14 mouse cellular contexts compared by ENCODE assay signal in the genomic region with DNA sequence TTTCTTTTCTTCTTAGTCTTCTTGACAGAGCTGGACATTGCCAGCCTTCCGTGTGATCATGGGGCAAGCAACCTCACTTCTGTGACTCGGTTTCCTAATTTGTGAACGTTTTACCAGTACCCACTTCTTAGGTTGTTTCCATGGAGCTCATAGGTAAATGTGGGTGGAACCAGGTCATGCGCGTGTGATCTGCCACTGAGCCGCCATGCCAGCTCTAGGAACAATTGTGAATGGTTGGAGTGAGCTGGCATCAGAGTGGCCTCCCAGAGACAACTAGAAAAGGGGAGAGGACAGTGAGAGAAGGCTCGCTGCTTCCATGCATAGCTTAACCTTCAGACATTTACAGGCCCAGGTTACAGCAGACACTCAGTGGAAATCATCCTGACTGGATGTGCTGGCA. TPM values are rescaled to one million over a fixed set of nuclear protein-coding genes. Genes with fewer than 3 reads are reported as not detected.
A peak's percentile ranks its signal among the peaks of the same experiment; 100 is the strongest.
DNase-seq lines count a peak whose midpoint lies in the region; ATAC-seq and TF ChIP-seq lines count a peak whose summit lies in the region.
"Had no signal": no experiment of that assay in that cellular context is flagged by ENCODE, and none has a peak within 500 bp of the region (broad histone marks: within the 10 kb centered on the region; RNA-seq: fewer than 3 reads in every experiment).

No protein-coding gene starts in this region.

- DNase-seq in forebrain, embryonic 10.5 days (ENCODE audit: extremely low spot score, low spot score): no peak
- DNase-seq in forebrain, postnatal 0 days: no peak
- DNase-seq in heart, postnatal 14 days: no peak
- DNase-seq in midbrain, embryonic 10.5 days (ENCODE audit: low spot score): no peak
- DNase-seq in midbrain, embryonic 14.5 days: no peak
- peak; percentile 60 for DNase-seq in retina, postnatal 1 day
- no peak for DNase-seq in kidney, adult 9 months
- DNase-seq: adrenal gland, postnatal 25 days; cerebellum, adult 11 months; gastrocnemius, postnatal 25 days; kidney, adult 8-10 months; lung, postnatal 36 days had no signal

- no peak overlapping the region for H3K4me3 ChIP-seq in forebrain, embryonic 10.5 days
- no peak overlapping the region for H3K4me3 ChIP-seq in forebrain, postnatal 0 days (ENCODE audit: low read depth, low read length)
- H3K4me3 ChIP-seq in heart, embryonic 16.5 days (ENCODE audit: low read length): no peak overlapping the region
- no peak overlapping the region for H3K4me3 ChIP-seq in midbrain, embryonic 10.5 days
- no peak overlapping the region for H3K4me3 ChIP-seq in midbrain, embryonic 14.5 days (replicated peaks; ENCODE audit: low read depth, low read length)
- H3K4me3 ChIP-seq: limb, embryonic 13.5 days had no signal

- ATAC-seq in forebrain, postnatal 0 days: no peak
- ATAC-seq in heart, embryonic 16.5 days (replicated peaks; ENCODE audit: extremely low read depth, insufficient read depth, low FRiP score): no peak
- ATAC-seq in midbrain, embryonic 14.5 days (ENCODE audit: low FRiP score, low TSS enrichment): no peak

- H3K4me1 ChIP-seq in forebrain, embryonic 10.5 days: peaks cover 11% of the 10 kb centered on the region
- H3K4me1 ChIP-seq in forebrain, postnatal 0 days (ENCODE audit: insufficient read depth): no peaks in the 10 kb centered on the region
- H3K4me1 ChIP-seq in heart, embryonic 16.5 days (ENCODE audit: control insufficient read depth, insufficient read depth, low read length): peaks cover 18% of the 10 kb centered on the region
- peaks cover 25% of the 10 kb centered on the region for H3K4me1 ChIP-seq in midbrain, embryonic 10.5 days
- no peaks in the 10 kb centered on the region for H3K4me1 ChIP-seq in midbrain, embryonic 14.5 days (ENCODE audit: control insufficient read depth, insufficient read depth, low read length)

- H3K9ac ChIP-seq in forebrain, postnatal 0 days: no peak overlapping the region
- H3K9ac ChIP-seq in heart, embryonic 16.5 days (ENCODE audit: low read length): peak overlapping the region; percentile 2; the same call in 1 of the 2 replicates
- H3K9ac ChIP-seq in midbrain, embryonic 14.5 days (replicated peaks; ENCODE audit: low read length): no peak overlapping the region
- H3K9ac ChIP-seq: limb, embryonic 13.5 days had no signal

- 84% methylated on average over 7 of the region's 7 CpGs for WGBS in forebrain, embryonic 10.5 days
- 58% methylated on average over 7 of the region's 7 CpGs for WGBS in forebrain, postnatal 0 days
- 80% methylated on average over 7 of the region's 7 CpGs for WGBS in heart, embryonic 16.5 days
- WGBS in midbrain, embryonic 10.5 days: 79% methylated on average over 7 of the region's 7 CpGs
- 45% methylated on average over 7 of the region's 7 CpGs for WGBS in midbrain, embryonic 14.5 days

- no peak overlapping the region for H3K4me2 ChIP-seq in forebrain, postnatal 0 days (ENCODE audit: low read depth)
- no peak overlapping the region for H3K4me2 ChIP-seq in heart, embryonic 16.5 days (ENCODE audit: low read depth, low read length)
- H3K4me2 ChIP-seq in midbrain, embryonic 14.5 days (ENCODE audit: low read length): no peak overlapping the region
- H3K4me2 ChIP-seq: limb, embryonic 13.5 days had no signal

- intact Hi-C loops in heart, postnatal 14 days (cut with DNase I): no loop called here

- no peaks in the 10 kb centered on the region for H3K27me3 ChIP-seq in forebrain, embryonic 10.5 days (ENCODE audit: poor library complexity, severe bottlenecking)
- no peaks in the 10 kb centered on the region for H3K27me3 ChIP-seq in forebrain, postnatal 0 days (ENCODE audit: insufficient read depth, low read length)
- H3K27me3 ChIP-seq in heart, embryonic 16.5 days (ENCODE audit: control insufficient read depth, insufficient read depth, low read length): no peaks in the 10 kb centered on the region
- no peaks in the 10 kb centered on the region for H3K27me3 ChIP-seq in midbrain, embryonic 10.5 days (ENCODE audit: low read depth, poor library complexity, severe bottlenecking)
- H3K27me3 ChIP-seq in midbrain, embryonic 14.5 days (ENCODE audit: control insufficient read depth, insufficient read depth, low read length): no peaks in the 10 kb centered on the region
- H3K27me3 ChIP-seq: limb, embryonic 13.5 days had no signal

- no peak for TF ChIP-seq CTCF in forebrain, postnatal 0 days (IDR thresholded peaks at IDR 0.05; ENCODE audit: low read depth)

- no peaks in the 10 kb centered on the region for H3K36me3 ChIP-seq in forebrain, embryonic 10.5 days (replicated peaks)
- H3K36me3 ChIP-seq in forebrain, postnatal 0 days (ENCODE audit: insufficient read depth): no peaks in the 10 kb centered on the region
- H3K36me3 ChIP-seq in heart, embryonic 16.5 days (ENCODE audit: control insufficient read depth, insufficient read depth): peaks cover 9% of the 10 kb centered on the region
- H3K36me3 ChIP-seq in midbrain, embryonic 10.5 days: no peaks in the 10 kb centered on the region
- no peaks in the 10 kb centered on the region for H3K36me3 ChIP-seq in midbrain, embryonic 14.5 days (ENCODE audit: control insufficient read depth, insufficient read depth, low read length)

- H3K27ac ChIP-seq in forebrain, embryonic 10.5 days: peak overlapping the region; percentile 65
- no peak overlapping the region for H3K27ac ChIP-seq in forebrain, postnatal 0 days (ENCODE audit: low read depth, low read length)
- H3K27ac ChIP-seq in heart, embryonic 16.5 days (ENCODE audit: low read length): peak overlapping the region; percentile 70
- H3K27ac ChIP-seq in midbrain, embryonic 10.5 days (replicated peaks): peak overlapping the region; percentile 77
- no peak overlapping the region for H3K27ac ChIP-seq in midbrain, embryonic 14.5 days (replicated peaks; ENCODE audit: low read depth, low read length)
- H3K27ac ChIP-seq: limb, embryonic 13.5 days had no signal

- no peaks in the 10 kb centered on the region for H3K9me3 ChIP-seq in forebrain, embryonic 10.5 days
- no peaks in the 10 kb centered on the region for H3K9me3 ChIP-seq in forebrain, postnatal 0 days (ENCODE audit: low read length)
- no peaks in the 10 kb centered on the region for H3K9me3 ChIP-seq in heart, embryonic 16.5 days (replicated peaks; ENCODE audit: control insufficient read depth, low read length)
- H3K9me3 ChIP-seq in midbrain, embryonic 10.5 days (replicated peaks): no peaks in the 10 kb centered on the region
- H3K9me3 ChIP-seq in midbrain, embryonic 14.5 days (ENCODE audit: control insufficient read depth, low read length): no peaks in the 10 kb centered on the region
- H3K9me3 ChIP-seq: limb, embryonic 13.5 days had no signal

RNA-seq across cellular contexts. Expression of a gene that starts 21.8 kb away (rescaled TPM):
- 24.5 and 24.7 TPM in 2 replicates for polyA plus RNA-seq in forebrain, embryonic 10.5 days (2016; fragmentation: Nextera tagmentation; extraction: Ambion mirVana)
- total RNA-seq in forebrain, postnatal 0 days (2014; rRNA removed): 8.2 and 14.7 TPM in 2 replicates
- polyA plus RNA-seq in forebrain, postnatal 0 days (2015; fragmentation: Nextera tagmentation; extraction: Ambion mirVana): 19.3 and 22.1 TPM in 2 replicates
- polyA plus RNA-seq in heart, embryonic 16.5 days (2015; fragmentation: Nextera tagmentation; extraction: Ambion mirVana): 170 and 176 TPM in 2 replicates
- 100 to 1,000 TPM; 148 to 162 TPM for total RNA-seq in heart, postnatal 14 days (2021)
- polyA plus RNA-seq in midbrain, embryonic 10.5 days (2016; fragmentation: Nextera tagmentation; extraction: Ambion mirVana): 25.6 and 29.2 TPM in 2 replicates
- polyA plus RNA-seq in midbrain, embryonic 14.5 days (2014; fragmentation: Nextera tagmentation; extraction: Ambion mirVana): 13.5 and 23.8 TPM in 2 replicates

RNA-seq across cellular contexts. Expression of a gene that starts 35.8 kb away (rescaled TPM):
- polyA plus RNA-seq in forebrain, embryonic 10.5 days (2016; fragmentation: Nextera tagmentation; extraction: Ambion mirVana): 27.4 and 29.5 TPM in 2 replicates
- 22.4 and 31.5 TPM in 2 replicates for total RNA-seq in forebrain, postnatal 0 days (2014; rRNA removed)
- 20.7 and 22.0 TPM in 2 replicates for polyA plus RNA-seq in forebrain, postnatal 0 days (2015; fragmentation: Nextera tagmentation; extraction: Ambion mirVana)
- polyA plus RNA-seq in heart, embryonic 16.5 days (2015; fragmentation: Nextera tagmentation; extraction: Ambion mirVana): 16.7 and 16.9 TPM in 2 replicates
- total RNA-seq in heart, postnatal 14 days (2021): 1 to 10 TPM; 6.0 to 7.4 TPM
- polyA plus RNA-seq in midbrain, embryonic 10.5 days (2016; fragmentation: Nextera tagmentation; extraction: Ambion mirVana): 25.6 and 27.9 TPM in 2 replicates
- polyA plus RNA-seq in midbrain, embryonic 14.5 days (2014; fragmentation: Nextera tagmentation; extraction: Ambion mirVana): 15.3 and 15.6 TPM in 2 replicates

RNA-seq across cellular contexts. Expression of a gene that starts 44.7 kb away (rescaled TPM):
- polyA plus RNA-seq in forebrain, embryonic 10.5 days (2016; fragmentation: Nextera tagmentation; extraction: Ambion mirVana): 135 and 139 TPM in 2 replicates
- 90.5 and 94.5 TPM in 2 replicates for total RNA-seq in forebrain, postnatal 0 days (2014; rRNA removed)
- 66.5 and 67.5 TPM in 2 replicates for polyA plus RNA-seq in forebrain, postnatal 0 days (2015; fragmentation: Nextera tagmentation; extraction: Ambion mirVana)
- 57.1 and 59.8 TPM in 2 replicates for polyA plus RNA-seq in heart, embryonic 16.5 days (2015; fragmentation: Nextera tagmentation; extraction: Ambion mirVana)
- 10 to 100 TPM; 30.7 to 31.3 TPM for total RNA-seq in heart, postnatal 14 days (2021)
- polyA plus RNA-seq in midbrain, embryonic 10.5 days (2016; fragmentation: Nextera tagmentation; extraction: Ambion mirVana): 119 and 132 TPM in 2 replicates
- 61.4 and 76.5 TPM in 2 replicates for polyA plus RNA-seq in midbrain, embryonic 14.5 days (2014; fragmentation: Nextera tagmentation; extraction: Ambion mirVana)

RNA-seq across cellular contexts. Expression of a gene that starts 46.6 kb away (rescaled TPM):
- polyA plus RNA-seq in forebrain, embryonic 10.5 days (2016; fragmentation: Nextera tagmentation; extraction: Ambion mirVana): 17.8 and 20.2 TPM in 2 replicates
- 114 and 123 TPM in 2 replicates for total RNA-seq in forebrain, postnatal 0 days (2014; rRNA removed)
- polyA plus RNA-seq in forebrain, postnatal 0 days (2015; fragmentation: Nextera tagmentation; extraction: Ambion mirVana): 119 and 123 TPM in 2 replicates
- 470 and 488 TPM in 2 replicates for polyA plus RNA-seq in heart, embryonic 16.5 days (2015; fragmentation: Nextera tagmentation; extraction: Ambion mirVana)
- total RNA-seq in heart, postnatal 14 days (2021): 100 to 1,000 TPM; 595 to 617 TPM
- 26.4 and 30.3 TPM in 2 replicates for polyA plus RNA-seq in midbrain, embryonic 10.5 days (2016; fragmentation: Nextera tagmentation; extraction: Ambion mirVana)
- 69.2 and 76.2 TPM in 2 replicates for polyA plus RNA-seq in midbrain, embryonic 14.5 days (2014; fragmentation: Nextera tagmentation; extraction: Ambion mirVana)

RNA-seq across cellular contexts. Expression of a gene that starts 52.7 kb away (rescaled TPM):
- polyA plus RNA-seq in forebrain, embryonic 10.5 days (2016; fragmentation: Nextera tagmentation; extraction: Ambion mirVana): 28.6 and 30.2 TPM in 2 replicates
- 16.5 and 24.1 TPM in 2 replicates for total RNA-seq in forebrain, postnatal 0 days (2014; rRNA removed)
- polyA plus RNA-seq in forebrain, postnatal 0 days (2015; fragmentation: Nextera tagmentation; extraction: Ambion mirVana): 41.3 and 48.9 TPM in 2 replicates
- polyA plus RNA-seq in heart, embryonic 16.5 days (2015; fragmentation: Nextera tagmentation; extraction: Ambion mirVana): 32.4 and 33.6 TPM in 2 replicates
- 10 to 100 TPM; 37.4 to 39.4 TPM for total RNA-seq in heart, postnatal 14 days (2021)
- 26.7 and 33.6 TPM in 2 replicates for polyA plus RNA-seq in midbrain, embryonic 10.5 days (2016; fragmentation: Nextera tagmentation; extraction: Ambion mirVana)
- 45.8 and 45.9 TPM in 2 replicates for polyA plus RNA-seq in midbrain, embryonic 14.5 days (2014; fragmentation: Nextera tagmentation; extraction: Ambion mirVana)

Comparison
In these comparisons a context has a peak if more than half of its experiments do, and no peak if none do; other contexts are left out.
1. H3K27ac ChIP-seq: peak in forebrain, embryonic 10.5 days (single experiment), heart, embryonic 16.5 days (single experiment) and midbrain, embryonic 10.5 days (single experiment); none in forebrain, postnatal 0 days (single experiment) and midbrain, embryonic 14.5 days (single experiment).